Mouse (Mus musculus) cerebellum, adult 2 months (tissue): ENCODE measurements around the gene Plcd1.

Experiments
- CTCF ChIP-seq: fragments of 200-500 bp; IDR thresholded peaks from 2 replicates; pipeline ENCODE4 v1.5.1; 2011; ENCODE audit warnings: low read depth, mild to moderate bottlenecking, control low read depth, low read length, moderate library complexity, borderline replicate concordance; ENCODE audit not compliant: insufficient read depth
- POLR2A ChIP-seq: fragments of 200-500 bp; IDR thresholded peaks from 2 replicates; pipeline ENCODE4 v1.6.1; 2011; ENCODE audit warnings: low read length, control low read depth, borderline replicate concordance; ENCODE audit not compliant: insufficient read depth

DNA sequence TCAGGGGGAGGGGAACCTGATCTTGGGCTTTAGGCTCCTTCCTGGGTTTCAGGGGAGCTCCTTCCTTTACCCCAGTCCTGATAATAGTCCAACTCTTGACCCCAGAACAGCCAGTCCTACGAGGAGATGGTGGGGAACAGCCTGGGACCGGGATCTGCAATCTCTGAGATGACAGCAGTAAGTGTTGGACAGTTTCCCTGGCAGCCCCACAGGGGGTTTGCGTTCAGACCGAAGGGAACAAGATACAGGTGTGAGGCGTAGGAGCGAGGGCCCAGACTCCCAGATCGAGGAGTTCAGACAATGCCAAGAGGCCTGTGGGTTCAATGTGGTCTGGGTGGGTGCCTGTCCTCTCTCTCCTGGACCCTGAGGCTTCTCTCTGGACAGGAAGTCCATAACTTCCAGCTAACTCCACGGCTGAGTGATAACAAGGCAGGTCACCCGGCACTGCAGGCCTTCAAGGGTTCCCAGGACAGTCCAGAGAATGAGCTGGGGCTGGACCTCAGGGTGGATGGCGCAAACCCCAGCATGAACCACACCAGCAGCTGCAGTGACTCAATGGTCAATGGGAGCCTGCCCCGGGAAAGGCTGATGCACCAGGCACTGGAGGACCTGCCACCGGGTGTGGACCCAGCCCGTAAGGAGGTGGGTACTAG is 23.0 kb downstream of the Plcd1 start:
- TF ChIP-seq POLR2A (no peak), CTCF (no peak)
